Mouse (Mus musculus) hindbrain, embryonic 16.5 days (tissue): ENCODE measurements around the gene Xpo4. TPM values are rescaled to one million over a fixed set of nuclear protein-coding genes. Genes with fewer than 3 reads are reported as not detected.
"Not testable (repeated sequence)": the region's sequence is repeated elsewhere in the genome, so short reads cannot be mapped to it uniquely, and the experiment has no call there.

Experiments
- ATAC-seq: fragments of 200-750 bp; cut with Nextera tagmentation; 2 replicates; pipeline ENCODE4 v1.8.0; 2017; ENCODE audit warnings: moderate TSS enrichment, moderate library complexity
- H3K27ac ChIP-seq: fragments of 300-500 bp; sonication (generic); 2 replicates; pipeline ENCODE4 v1.5.1; 2014; ENCODE audit warnings: low read depth, mild to moderate bottlenecking, control low read depth, low read length, moderate library complexity
- H3K27me3 ChIP-seq: fragments of 300-500 bp; sonication (generic); replicated peaks from 2 replicates; pipeline ENCODE4 v1.6.1; 2014; ENCODE audit warnings: low read length; ENCODE audit not compliant: control insufficient read depth, insufficient read depth
- H3K36me3 ChIP-seq: fragments of 300-500 bp; sonication (generic); 2 replicates; pipeline ENCODE4 v1.6.1; 2014; ENCODE audit warnings: mild to moderate bottlenecking, low read length, moderate library complexity, mixed read lengths; ENCODE audit not compliant: control insufficient read depth, insufficient read depth
- H3K4me1 ChIP-seq: fragments of 300-500 bp; sonication (generic); 2 replicates; pipeline ENCODE4 v1.6.1; 2014; ENCODE audit warnings: low read depth, low read length; ENCODE audit not compliant: control insufficient read depth, insufficient read depth
- H3K4me2 ChIP-seq: fragments of 300-500 bp; sonication (generic); 2 replicates; pipeline ENCODE4 v1.6.1; 2014; ENCODE audit warnings: mild to moderate bottlenecking, low read length, control low read depth, moderate library complexity
- H3K4me3 ChIP-seq: fragments of 300-500 bp; sonication (generic); 2 replicates; pipeline ENCODE4 v1.5.1; 2014; ENCODE audit warnings: mild to moderate bottlenecking, low read length, control low read depth, moderate library complexity
- H3K9ac ChIP-seq: fragments of 300-500 bp; sonication (generic); 2 replicates; pipeline ENCODE4 v1.6.1; 2014; ENCODE audit warnings: low read depth, mild to moderate bottlenecking, control low read depth, low read length, moderate library complexity
- H3K9me3 ChIP-seq: fragments of 300-500 bp; sonication (generic); 2 replicates; pipeline ENCODE4 v1.6.1; 2014; ENCODE audit warnings: mild to moderate bottlenecking, low read length, moderate library complexity; ENCODE audit not compliant: control insufficient read depth
- WGBS: fragments of 180-500 bp; shearing (Covaris S2); extraction: QIAGEN DNeasy Blood & Tissue Kit; methylation state at CpG from one replicate; pipeline ENCODE4 v1.1.7; 2014; 5-methylcytosine and 5-hydroxymethylcytosine counted together
- polyA plus RNA-seq: library from polyadenylated mRNA; unstranded; fragments of >200 nt; fragmentation: Nextera tagmentation; extraction: Ambion mirVana; gene quantifications from 2 replicates; pipeline ENCODE4 v1.2.1, GENCODE M21; 2015

Gene Xpo4
- polyA plus RNA-seq, 1 experiment from 2014 or later: 9.8 TPM

GRCm38 (mm10) chr14:57688066-57688465 lies 22.8 kb upstream of the Xpo4 start:
- H3K4me3 ChIP-seq, H3K27ac ChIP-seq, ATAC-seq, H3K36me3 ChIP-seq, H3K27me3 ChIP-seq, H3K9ac ChIP-seq, H3K4me2 ChIP-seq, H3K4me1 ChIP-seq, H3K9me3 ChIP-seq: not testable (repeated sequence)
- WGBS: 93% methylated on average over 7 of the region's 7 CpGs

GRCm38 (mm10) chr14:57687441-57687840 lies 22.2 kb upstream of the Xpo4 start:
- 90% methylated on average over 5 of the region's 5 CpGs for WGBS
- H3K4me1 ChIP-seq: no peaks in the 10 kb centered on the region
- H3K27ac ChIP-seq: no peak overlapping the region

GRCm38 (mm10) chr14:57686647-57687046 lies 21.4 kb upstream of the Xpo4 start:
- Histone ChIP-seq H3K4me2 (no peak overlapping the region), H3K4me3 (no peak overlapping the region), H3K9ac (no peak overlapping the region), H3K27me3 (no peaks in the 10 kb centered on the region), H3K4me1 (no peaks in the 10 kb centered on the region), H3K36me3 (0 out of 2 replicates have a peak, but pooled peaks cover 2% of the 10 kb centered on the region), H3K27ac (no peak overlapping the region), H3K9me3 (no peaks in the 10 kb centered on the region)
- WGBS: 95% methylated on average over 6 of the region's 6 CpGs
- ATAC-seq: no peak

More at GRCm38 (mm10) chr14:57687441-57687840, 22.2 kb upstream of the Xpo4 start:
- no peaks in the 10 kb centered on the region for H3K27me3 ChIP-seq
- H3K9ac ChIP-seq: no peak overlapping the region
- H3K9me3 ChIP-seq: no peaks in the 10 kb centered on the region
- no peak overlapping the region for H3K4me2 ChIP-seq
- H3K36me3 ChIP-seq: 0 out of 2 replicates have a peak, but pooled peaks cover 2% of the 10 kb centered on the region
- no peak for ATAC-seq
- no peak overlapping the region for H3K4me3 ChIP-seq

GRCm38 (mm10) chr14:57684579-57684978 lies 19.3 kb upstream of the Xpo4 start:
- H3K27me3 ChIP-seq: no peaks in the 10 kb centered on the region
- ATAC-seq: no peak
- WGBS: 8% methylated on average over 1 of the region's 1 CpGs

GRCm38 (mm10) chr14:57682751-57683150 lies 17.5 kb upstream of the Xpo4 start:
- Histone ChIP-seq H3K4me1 (no peaks in the 10 kb centered on the region), H3K27ac (no peak overlapping the region), H3K36me3 (no peaks in the 10 kb centered on the region), H3K9me3 (no peaks in the 10 kb centered on the region), H3K4me2 (no peak overlapping the region), H3K4me3 (no peak overlapping the region), H3K27me3 (no peaks in the 10 kb centered on the region), H3K9ac (no peak overlapping the region)
- ATAC-seq: no peak
- WGBS: 88% methylated on average over 4 of the region's 4 CpGs

More at GRCm38 (mm10) chr14:57684579-57684978, 19.3 kb upstream of the Xpo4 start:
- Histone ChIP-seq H3K36me3 (no peaks in the 10 kb centered on the region), H3K9me3 (no peaks in the 10 kb centered on the region), H3K9ac (no peak overlapping the region), H3K4me1 (no peaks in the 10 kb centered on the region), H3K4me3 (no peak overlapping the region), H3K27ac (no peak overlapping the region), H3K4me2 (no peak overlapping the region)

- no peak overlapping the region for H3K27ac ChIP-seq
- H3K4me1 ChIP-seq: no peaks in the 10 kb centered on the region
- no peaks in the 10 kb centered on the region for H3K36me3 ChIP-seq
- no peaks in the 10 kb centered on the region for H3K9me3 ChIP-seq
- no peak overlapping the region for H3K4me3 ChIP-seq
- H3K4me2 ChIP-seq: no peak overlapping the region
- H3K9ac ChIP-seq: no peak overlapping the region
- ATAC-seq: peak; percentile 90
- H3K27me3 ChIP-seq: no peaks in the 10 kb centered on the region
- 34% methylated on average over 5 of the region's 5 CpGs for WGBS
Observed at GRCm38 (mm10) chr14:57679958-57680535, 14.8 kb upstream of the Xpo4 start.

- 0 out of 2 replicates have a peak, but pooled peaks have one; percentile 35 for ATAC-seq
- Histone ChIP-seq H3K9me3 (no peaks in the 10 kb centered on the region), H3K9ac (no peak overlapping the region), H3K27ac (no peak overlapping the region), H3K4me3 (no peak overlapping the region), H3K36me3 (no peaks in the 10 kb centered on the region), H3K4me2 (no peak overlapping the region), H3K27me3 (no peaks in the 10 kb centered on the region), H3K4me1 (no peaks in the 10 kb centered on the region)
- WGBS: 18% methylated on average over 1 of the region's 1 CpGs
Observed at GRCm38 (mm10) chr14:57679523-57679922, 14.3 kb upstream of the Xpo4 start.

GRCm38 (mm10) chr14:57675481-57675880 lies 10.3 kb upstream of the Xpo4 start:
- ATAC-seq: no peak
- Histone ChIP-seq H3K9me3 (no peaks in the 10 kb centered on the region), H3K4me3 (no peak overlapping the region), H3K4me1 (no peaks in the 10 kb centered on the region), H3K27me3 (no peaks in the 10 kb centered on the region), H3K9ac (no peak overlapping the region), H3K27ac (no peak overlapping the region), H3K36me3 (no peaks in the 10 kb centered on the region), H3K4me2 (no peak overlapping the region)
- 56% methylated on average over 2 of the region's 2 CpGs for WGBS

- H3K36me3 ChIP-seq: no peaks in the 10 kb centered on the region
- peak overlapping the region; percentile 95 for H3K9ac ChIP-seq
- no peak overlapping the region for H3K27ac ChIP-seq
- peaks cover 14% of the 10 kb centered on the region for H3K4me1 ChIP-seq
- peak overlapping the region; percentile 94 for H3K4me2 ChIP-seq
- H3K9me3 ChIP-seq: no peaks in the 10 kb centered on the region
- H3K4me3 ChIP-seq: peak overlapping the region; percentile 93
- no peak for ATAC-seq
- H3K27me3 ChIP-seq: no peaks in the 10 kb centered on the region
- WGBS: 12% methylated on average over 10 of the region's 10 CpGs
Observed at GRCm38 (mm10) chr14:57665628-57665950, 359 bp upstream of the Xpo4 start.
